Mouse (Mus musculus): ENCODE measurements around the gene Spata3.

- TF ChIP-seq CTCF (IDR thresholded peaks at IDR 0.05; ENCODE audit: low read depth, low read length), result no peak
- no peak for TF ChIP-seq POLR2A (IDR thresholded peaks at IDR 0.05; ENCODE audit: insufficient read depth, low read length)
- TF ChIP-seq EP300 (IDR thresholded peaks at IDR 0.05; ENCODE audit: insufficient read depth, low read depth, low read length), result no peak
Observed at GRCm38 (mm10) chr1:86038191-86038951, 21.8 kb downstream of the Spata3 start.

Data from ES-Bruce4 (cell line).